Mouse (Mus musculus): ENCODE measurements around the gene Fhl1. TPM values are rescaled to one million over a fixed set of nuclear protein-coding genes. Genes with fewer than 3 reads are reported as not detected.

Gene Fhl1
- polyA plus RNA-seq (2017; shearing (Covaris generic)): 0.10 TPM

DNA sequence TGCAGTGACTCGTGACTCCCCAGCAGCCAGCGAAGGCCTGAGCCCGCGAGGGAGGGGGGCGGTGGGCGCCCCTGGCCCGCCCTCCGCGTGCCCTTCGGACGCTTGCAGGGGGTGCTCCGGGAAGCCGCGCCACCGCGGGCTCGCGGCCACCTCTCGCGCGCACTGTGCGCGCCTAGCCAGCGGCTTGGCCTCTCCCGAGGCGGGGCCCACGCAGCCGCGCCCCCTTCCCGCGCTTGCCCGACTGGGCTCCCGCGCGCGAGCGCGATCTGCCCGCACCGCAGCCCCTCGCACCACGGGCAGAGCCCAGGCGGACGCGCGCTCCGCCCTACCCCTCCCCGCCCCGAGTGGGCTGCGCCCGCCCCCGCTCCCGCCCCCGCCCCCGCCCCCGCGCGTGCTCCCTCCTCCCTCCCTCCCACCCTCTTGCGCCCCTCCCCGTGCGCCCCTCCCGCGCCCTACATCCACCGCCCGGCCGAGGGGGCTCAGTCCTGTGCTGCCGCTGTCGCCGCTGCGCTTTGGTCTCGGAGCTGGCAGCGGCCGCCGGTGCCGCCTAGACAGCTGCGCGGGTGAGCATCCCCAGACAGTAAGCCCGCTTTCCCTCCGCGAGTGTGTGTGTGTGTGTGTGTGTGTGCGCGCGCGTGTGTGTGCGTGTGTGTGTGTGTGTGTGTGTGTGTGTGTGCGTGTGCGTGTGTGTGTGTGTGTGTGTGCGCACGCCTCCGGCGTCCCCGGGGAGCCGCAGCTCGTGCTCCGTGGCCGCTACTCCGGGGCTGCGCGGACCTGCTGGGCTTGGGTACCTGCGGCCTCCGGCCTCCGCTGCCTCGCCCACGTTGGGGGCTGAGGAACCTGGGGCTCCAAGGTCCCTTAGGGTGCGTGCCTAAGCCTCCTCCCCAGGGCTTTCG is at the start of gene Fhl1:
Gene Fhl1 (plus strand): TSS at position 482 of the 896 bp plus-strand sequence.

DNA sequence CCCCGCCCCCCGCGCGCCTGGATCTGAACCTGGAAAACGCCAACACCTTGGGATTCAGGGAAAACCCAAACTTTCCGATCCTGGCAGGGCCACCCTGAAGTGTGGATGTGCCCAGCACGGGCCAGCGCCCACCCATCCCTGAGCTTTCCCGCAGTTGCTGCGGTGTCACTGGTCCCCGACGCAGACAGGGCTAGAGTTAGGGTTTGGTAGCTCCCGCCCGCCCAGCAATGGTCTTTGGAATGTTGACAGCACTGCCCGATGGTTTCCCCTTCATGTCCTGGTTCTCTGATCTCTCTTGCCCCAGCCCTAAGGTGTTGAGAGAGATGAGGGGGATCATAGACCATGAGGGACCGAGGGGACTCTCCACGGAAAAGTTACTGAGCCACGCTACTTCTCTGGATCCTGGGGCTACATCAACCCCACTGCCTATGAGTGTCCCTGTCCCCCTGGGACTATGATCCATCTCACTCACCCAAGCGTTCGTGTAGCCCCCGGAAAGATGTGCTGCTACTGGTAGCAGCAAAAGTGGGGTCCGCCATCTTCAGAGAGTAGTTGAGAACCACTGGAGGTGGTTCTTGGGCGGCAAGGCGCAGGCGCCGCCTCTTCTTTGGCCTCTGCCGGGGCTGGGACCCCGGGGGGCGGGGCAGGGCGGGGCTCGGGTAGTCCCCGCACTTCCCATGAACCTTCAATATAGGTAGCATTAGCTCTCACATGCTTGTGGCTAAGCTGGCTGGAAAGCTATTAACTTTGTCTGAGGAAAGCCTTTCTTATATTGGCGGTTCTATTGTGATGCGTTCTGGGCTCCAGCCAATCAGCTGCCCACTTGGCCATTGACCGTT is 90.4 kb downstream of the Fhl1 start, which contains the start of gene Map7d3:
Gene Map7d3 (minus strand): TSS at position 562 of the 839 bp plus-strand sequence.

Other genes starting within 250 kb of the Fhl1 start
- not detected for gene Gm10477, start 207.0 kb upstream of the Fhl1 start, polyA plus RNA-seq (2017; shearing (Covaris generic))
- gene Gm648, start 182.2 kb upstream of the Fhl1 start, polyA plus RNA-seq (2017; shearing (Covaris generic)): not detected
- gene Mmgt1, start 133.7 kb upstream of the Fhl1 start, polyA plus RNA-seq (2017; shearing (Covaris generic)): 8.5 TPM
- 16.6 TPM for gene Slc9a6, start 122.0 kb upstream of the Fhl1 start, polyA plus RNA-seq (2017; shearing (Covaris generic))
- gene Map7d3, start 90.5 kb downstream of the Fhl1 start, polyA plus RNA-seq (2017; shearing (Covaris generic)): 0.53 TPM
- not detected for gene Adgrg4, start 138.4 kb downstream of the Fhl1 start, polyA plus RNA-seq (2017; shearing (Covaris generic))

All from CD4-positive, CD25-positive, alpha-beta regulatory T cell (primary cell).